Mouse (Mus musculus) cerebellum, adult 11 months (tissue): ENCODE results near the gene Strip1.

Source experiments
- DNase-seq: peaks from one replicate; pipeline ENCODE4 v3.0.0; 2022

Gene Strip1

GRCm38 (mm10) chr3:107586504-107586903 lies 45.0 kb downstream of the Strip1 start:
- DNase-seq, result no peak

DNA sequence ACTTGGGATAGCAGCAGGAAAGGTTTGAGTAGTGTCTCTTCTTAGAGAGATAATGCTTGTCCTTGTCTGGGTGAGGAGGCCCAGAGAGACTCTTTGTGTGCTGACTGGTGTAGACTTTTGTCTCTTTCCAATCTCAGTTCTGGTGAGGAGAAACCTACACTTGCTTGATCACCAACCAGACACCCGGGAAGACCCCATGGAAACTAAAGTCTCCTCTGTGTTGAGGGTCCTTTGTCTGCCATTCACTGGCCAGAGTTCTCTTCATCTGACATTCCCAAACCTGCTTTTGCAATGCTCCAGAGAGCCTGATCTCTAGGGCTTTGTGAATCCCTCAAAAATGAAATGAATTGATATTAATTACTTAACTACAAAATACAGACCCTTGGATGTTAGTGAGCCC lies 47.6 kb downstream of the Strip1 start:
- DNase-seq, result no peak

DNA sequence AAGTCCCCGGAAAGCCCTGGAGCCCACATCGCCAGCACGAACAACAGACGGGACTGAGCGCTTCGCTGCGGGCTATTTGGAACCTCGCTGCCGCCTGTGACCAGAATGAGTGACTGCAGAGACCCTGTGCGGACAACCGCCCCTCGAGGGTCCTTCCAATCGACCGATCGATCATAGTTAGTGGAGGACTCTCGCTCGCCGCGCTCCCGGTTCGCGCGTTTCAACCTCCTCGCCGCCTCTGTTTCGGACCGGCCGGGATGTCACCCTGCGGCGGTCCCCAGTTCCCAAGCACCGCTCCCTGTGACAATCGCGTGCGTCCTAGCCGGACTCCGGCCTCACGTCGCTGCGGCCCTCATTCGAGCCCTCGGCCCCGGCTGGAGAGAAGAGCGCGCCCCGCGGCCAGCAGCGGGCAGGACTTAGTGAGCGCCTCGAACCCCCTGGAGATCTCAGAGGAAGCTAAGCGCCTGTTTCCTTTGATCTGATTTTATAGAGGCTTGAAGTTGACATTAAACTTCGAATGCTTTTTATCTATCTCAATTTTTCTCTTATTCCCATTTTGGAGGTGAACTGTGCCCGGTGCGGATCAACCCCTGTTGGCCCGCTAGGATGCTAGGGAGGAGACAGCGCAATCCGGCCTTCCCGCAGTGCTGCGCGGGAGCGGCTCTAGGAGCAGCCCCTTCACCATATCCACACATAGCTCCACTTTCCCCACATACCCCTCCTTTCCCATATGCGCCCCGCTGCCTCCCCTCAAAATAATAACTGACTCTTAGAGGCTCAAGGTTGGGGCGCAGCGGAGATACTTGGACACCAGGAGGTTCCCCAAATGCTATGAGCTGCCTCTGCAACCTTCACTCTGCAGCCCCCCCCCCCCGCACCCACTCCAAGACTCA lies 48.4 kb downstream of the Strip1 start:
- no peak for DNase-seq

DNA sequence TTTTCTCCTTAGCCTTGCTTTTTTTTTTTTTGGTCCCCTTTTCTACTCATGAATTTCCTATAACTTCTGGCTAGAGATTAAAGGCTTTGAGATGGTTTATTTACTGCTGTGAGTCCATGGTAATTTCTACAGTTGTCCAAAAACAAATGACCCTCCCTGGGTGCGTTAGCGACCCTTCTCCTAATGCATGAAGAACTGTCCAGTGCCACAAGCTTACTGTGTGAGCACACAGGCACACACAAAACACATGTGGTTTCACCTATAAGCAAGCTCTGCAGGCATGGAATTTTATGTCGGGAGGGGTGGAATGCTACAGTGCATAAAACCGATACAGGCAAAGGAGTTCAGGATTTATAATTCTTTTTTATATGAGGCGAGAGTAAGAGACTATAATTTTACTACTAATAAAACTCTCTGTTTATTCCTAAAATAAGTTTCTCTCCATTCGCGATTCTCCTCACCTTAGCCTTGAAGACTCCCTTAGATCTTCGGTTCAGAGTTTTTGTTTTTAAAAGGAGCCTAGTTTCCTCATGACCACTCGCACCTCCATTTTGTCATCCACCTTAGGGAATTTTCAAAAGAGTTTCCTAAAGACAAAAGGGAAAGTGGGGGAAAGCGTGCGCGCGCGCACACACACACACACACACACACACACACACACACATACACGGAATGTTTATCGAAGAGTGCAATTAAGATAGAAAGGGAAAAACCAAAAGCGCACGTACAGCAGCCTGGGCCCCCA lies 49.2 kb downstream of the Strip1 start:
- no peak for DNase-seq

GRCm38 (mm10) chr3:107581103-107582010 lies 50.1 kb downstream of the Strip1 start:
- no peak for DNase-seq

DNA sequence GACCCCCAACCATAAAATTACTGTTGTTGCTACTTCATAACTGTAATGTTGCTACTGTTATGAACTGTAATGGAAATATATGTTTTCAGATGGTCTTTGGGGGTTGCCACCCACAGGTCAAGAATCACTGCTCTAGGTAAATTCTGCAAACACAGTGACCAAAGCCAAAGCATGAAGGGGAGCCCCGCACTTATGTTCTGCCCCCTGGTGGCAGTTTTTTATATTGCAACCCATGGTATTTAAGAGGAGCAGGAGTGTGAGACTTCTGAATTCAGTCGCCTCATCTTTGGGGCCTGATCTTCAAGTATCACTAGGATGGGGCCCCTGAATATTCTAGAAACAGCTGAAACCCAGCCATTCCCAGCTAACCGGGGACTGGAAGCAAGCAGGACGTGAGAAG lies 52.0 kb downstream of the Strip1 start:
- DNase-seq, result peak; percentile 65

DNA sequence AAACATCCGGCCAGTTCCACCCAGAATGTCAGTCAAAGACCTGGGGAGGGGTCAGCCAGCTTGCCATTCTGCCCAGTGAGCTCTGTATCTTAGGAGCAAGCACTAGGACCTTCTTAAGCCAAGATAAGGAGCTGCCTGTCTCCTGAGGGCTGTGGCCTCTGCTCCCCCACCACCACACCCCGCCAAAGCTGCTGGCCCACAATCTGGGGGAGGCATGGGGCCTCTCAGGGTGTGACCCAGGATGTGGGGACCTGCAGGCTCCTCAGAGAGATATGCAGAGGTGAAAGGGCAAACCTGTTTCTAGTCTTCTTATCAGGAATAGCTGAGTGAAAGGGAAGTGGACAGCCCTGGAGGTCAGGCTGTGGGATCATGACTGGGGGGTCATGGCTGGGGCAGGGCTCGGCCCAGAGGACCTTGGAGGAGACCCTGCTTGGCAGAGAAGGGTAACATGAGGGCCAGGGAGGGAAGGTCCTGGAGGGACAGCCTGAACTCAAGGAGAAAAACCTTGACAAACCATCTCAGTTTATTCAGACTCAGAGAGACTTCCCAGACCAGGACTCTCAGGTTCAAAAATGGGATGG lies 53.6 kb downstream of the Strip1 start:
- no peak for DNase-seq

GRCm38 (mm10) chr3:107576807-107577206 lies 54.7 kb downstream of the Strip1 start:
- DNase-seq, result no peak

DNA sequence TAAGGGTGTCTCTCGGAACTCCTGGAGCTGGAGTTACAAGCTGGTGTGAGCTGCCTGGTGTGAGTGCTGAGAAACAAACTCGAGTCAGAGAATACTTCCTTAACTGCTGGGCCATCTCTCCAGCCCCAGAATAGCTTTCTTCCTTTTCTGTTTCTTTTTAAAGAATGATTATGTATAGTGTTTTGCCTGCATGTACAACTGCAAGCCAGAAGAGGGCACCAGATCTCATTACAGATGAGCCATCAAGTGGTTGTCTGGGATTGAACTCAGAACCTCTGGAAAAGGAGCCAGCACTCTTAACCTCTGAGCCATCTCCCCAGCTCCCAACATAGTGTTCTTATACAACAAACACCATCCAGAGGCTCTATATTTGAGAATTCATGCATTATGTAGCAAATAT lies 60.3 kb downstream of the Strip1 start:
- no peak for DNase-seq

DNA sequence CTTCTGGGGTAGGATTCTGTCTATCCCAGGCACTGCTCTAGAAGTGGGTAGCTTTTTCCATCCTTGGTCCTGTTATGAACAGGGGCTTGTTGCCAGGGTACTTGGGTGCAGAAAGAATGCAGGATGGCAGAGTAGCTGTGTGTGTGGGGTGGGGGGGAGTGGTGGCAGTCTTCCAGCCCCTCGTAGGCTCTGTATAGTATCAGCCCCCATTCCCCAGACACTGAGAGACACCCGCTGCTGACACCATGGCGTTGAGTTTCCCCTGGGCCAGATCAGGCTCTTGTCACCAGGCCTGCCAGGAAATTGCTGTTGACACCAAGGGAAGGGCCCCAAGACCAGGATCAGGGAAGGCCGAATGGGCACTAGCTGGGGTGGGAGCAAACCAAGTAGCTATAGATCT lies 62.8 kb downstream of the Strip1 start:
- no peak for DNase-seq

DNA sequence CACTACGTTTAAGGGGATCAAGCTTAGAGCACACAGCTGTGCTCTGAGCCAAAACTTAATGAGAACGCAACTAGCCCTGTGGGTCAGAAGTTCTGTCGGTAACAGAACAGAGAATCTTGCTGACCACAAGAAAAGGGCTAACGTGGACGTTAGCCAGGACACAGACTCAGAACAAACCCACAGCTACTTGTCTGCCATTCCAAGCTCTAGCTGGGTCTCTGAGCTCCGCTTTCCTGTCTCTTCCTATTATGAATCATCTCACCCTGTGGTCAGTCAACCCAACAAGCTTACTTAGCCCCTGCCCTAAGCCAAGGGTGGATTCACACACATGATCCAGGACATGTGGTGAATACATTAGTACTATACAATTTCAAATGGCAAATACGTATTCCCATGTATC lies 63.7 kb downstream of the Strip1 start:
- no peak for DNase-seq

DNA sequence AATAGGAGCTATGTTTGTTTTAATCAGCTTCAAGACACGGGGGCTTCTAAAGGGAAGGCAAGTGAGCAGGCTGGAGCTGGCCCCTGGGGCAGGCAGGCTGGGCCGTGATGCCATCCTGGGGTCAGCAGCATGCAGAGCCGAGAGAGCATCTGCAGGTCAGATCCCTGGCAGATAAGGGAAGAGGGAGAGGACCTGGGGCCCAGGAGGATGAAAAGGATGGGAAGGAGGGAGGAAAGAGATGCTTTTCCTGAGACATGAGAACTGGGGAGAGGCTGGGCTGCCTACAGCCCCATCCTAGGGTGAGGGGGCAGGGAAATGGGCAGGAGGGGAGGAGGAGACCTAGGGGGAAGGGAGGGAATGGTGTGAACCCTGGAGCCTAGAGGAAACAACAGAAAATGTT lies 66.2 kb downstream of the Strip1 start:
- no peak for DNase-seq

DNA sequence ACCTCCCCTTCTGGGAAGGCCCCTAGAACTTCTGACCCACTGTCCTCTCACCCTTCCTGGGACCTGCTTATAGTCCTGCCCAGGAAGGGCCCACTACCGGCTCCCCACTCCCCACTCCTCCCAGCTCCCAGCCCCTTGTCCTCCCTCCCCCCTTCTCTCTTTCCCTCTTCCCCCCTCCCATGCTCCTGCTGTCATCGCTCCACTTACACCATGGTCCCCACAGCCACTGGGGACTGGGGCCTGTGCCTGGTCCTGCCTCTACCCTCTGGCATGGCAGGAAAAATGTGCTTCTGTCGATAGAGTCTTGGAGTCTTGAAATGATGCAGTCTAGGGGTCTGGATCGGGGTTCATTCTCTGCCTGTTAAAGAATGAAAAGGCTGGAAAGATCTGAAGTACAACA lies 67.6 kb downstream of the Strip1 start:
- no peak for DNase-seq

DNA sequence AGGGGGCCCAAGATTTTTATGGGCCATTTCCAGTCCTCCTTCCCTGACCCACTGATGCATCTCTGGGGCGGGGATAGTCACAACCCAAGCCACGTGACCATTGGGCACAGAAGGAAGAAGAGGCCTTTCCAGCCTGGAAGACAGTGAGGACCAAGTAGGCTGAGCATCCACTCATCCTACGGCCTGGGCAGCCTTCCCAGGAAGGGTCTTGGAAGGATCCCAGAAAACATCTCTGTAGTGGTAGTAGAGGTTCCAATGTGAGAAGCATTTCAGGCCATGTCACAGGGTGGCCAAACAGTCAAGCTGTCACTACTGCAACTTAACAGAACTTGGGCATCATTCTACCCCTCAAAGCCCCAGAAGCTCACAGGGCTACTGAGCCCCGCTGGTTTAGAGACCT lies 68.9 kb downstream of the Strip1 start:
- no peak for DNase-seq
